Mouse (Mus musculus): Measurements from ENCODE around the gene Uroc1. TPM values are rescaled to one million over a fixed set of nuclear protein-coding genes. Genes with fewer than 3 reads are reported as not detected.

Gene Uroc1
- total and polyA plus RNA-seq, 3 experiments: 0.26 to 1.3 TPM; not detected in 1

DNA sequence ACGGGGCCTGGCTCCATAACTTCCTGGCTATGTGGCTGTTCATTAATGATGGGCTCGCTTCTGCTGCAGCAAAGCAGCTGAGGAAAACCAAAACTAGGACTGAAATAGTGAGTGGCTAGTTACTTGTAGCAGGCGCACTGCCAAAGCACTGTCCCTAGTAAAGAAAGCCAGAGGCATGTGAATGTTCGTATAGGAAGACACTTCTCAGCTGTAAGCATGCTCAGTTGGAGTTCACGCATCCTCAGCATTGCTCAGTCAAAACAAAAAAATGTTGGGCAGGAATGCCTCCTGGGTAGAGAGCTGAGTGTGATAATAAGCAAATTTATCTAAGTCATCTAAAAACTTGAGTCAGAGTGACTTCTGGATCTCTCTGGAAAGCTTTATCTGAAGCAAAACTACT, 25.1 kb downstream of the Uroc1 start:
- peak; percentile 11 for DNase-seq

DNA sequence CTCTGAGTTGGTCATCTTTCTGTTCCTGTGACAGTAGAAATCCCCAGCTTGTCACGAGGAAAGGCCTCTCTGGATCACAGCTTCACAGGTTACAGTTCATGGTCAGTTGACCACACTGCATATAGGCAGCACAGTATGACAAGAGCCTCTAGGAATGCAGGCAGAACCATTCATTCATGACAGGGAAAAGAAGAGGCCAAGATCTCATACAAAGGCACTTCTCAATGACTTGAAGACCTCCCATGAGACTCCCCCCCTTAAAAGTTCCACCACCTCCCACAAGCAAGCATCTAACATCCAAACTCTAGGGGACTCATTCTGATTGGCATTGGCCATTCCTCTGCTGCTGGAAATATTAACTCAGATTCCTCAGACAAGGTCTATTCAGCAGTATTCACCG, 26.4 kb downstream of the Uroc1 start:
- no peak for DNase-seq

DNA sequence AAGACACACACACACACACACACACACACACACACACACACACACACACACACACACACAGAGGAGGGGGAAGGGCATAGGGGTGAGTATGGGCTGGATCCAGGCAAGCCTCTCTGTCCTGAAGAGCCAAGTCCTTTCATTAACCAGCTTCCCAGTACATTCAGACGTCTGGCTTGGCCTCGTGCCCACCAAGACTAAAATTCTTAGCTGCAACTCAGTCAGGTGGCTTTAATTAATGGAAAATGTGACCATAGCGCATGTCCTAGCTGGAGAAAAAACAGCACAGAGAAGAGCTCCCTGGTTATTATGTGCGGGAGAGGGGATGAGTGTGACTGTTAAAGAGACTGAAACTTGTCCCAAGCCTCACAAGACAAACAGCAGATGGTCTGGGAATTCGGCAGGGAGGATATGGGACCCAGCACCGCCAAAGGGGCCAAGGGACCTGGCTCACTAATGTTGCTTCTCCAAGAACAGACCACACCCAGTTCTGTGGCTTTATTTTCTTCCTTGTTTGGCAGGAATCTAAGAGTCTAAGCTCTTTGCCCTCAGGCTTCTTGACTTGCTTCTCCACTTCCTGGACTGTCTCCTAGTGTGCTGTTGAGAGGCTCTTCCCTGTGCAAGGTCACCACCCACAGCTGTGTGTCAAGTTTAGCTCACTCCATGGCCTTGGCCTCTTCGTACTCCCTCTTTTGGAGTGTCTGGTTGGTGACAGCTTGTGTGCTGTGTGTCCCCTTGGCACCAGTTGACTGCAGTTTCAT, 27.1 kb downstream of the Uroc1 start:
- peak; percentile 88 for DNase-seq

DNA sequence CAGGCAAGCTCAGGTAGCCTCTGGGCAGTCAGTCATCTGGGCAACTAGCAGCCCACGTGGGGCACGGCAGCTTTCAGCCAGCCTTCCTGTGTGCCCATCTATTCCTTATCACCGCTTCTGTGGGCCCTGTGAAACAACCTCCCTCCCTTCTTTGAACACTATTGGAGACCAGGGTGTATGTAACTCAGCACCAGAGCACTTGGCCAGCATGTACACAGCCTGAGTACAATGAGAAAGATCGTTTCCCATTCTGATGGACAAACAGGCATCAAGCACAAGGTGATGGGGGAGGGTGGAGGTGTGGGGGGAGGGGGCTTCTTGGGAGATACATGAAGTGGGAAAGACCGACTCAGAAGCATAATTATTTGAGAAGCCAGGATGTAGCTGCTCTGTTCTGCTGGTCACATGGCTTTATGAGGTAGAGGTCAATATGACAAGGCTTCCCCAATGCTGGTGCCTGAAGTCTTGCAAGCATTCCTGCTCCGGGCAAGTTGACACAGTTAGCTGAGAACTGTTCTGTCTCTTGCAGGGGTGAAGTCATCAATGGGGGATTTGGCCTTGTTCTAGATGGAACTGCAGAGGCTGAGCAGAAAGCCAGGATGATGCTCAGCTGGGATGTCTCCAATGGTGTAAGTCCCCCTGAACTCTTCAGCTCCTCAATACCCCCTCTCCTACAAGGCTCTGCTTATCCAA, 28.0 kb downstream of the Uroc1 start:
- DNase-seq: peak; percentile 28

DNA sequence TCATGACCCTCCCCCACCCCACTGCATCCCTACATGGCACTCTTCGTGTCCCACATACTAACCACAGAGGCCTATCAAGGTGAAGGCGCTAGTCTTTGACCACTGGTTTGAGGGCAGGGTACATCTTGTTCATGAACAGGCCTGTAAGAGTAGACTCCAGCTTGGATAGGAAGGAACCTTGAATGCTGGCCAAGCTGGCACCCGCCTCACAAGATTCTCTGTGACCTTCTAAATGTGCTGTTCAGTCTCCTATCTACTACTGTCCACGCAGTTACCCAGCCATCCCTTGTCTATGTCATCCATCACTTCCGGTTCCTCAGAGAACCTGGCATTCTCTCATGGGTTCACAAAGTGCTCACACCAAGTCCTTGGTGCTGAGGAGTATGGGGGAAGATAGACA, 30.2 kb downstream of the Uroc1 start:
- DNase-seq: peak; percentile 78

DNA sequence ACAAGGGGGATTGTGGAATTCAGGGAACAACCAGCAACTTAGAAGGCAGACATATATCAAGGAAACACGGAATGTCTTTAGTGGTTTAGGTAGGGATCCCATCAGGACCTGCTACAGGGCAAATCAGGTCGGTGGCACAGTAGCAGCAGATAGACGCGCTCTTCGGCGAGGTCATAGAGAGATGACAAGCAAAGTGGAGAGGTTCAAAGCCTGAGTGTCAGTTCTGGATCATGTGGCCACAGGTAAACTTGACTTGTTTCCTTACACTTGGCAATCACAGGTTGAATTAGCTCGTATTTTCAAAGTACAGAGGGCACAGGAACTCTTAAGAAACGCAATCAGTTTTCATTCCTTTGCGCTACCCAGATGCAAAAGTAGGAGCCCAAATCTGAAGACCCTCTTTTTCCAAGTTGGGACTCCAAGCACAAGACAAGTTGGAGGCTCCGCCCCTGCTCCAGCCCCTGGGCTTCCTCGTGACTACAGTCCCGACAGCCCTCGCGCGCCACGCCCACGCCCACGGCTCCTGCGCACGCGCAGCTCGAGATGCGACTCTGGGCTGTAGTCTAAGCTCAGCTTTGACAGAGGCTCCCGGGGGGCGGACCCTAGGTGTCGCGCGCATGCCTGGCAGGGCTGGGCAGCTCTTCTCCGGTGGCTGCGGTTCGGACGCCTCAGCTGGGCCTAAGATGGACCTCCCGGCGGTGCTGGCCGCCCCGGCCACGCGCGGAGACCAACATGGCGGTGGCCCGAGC, 36.1 kb downstream of the Uroc1 start, which contains the start of gene Zxdc:
Gene Zxdc, plus strand, starts transcription at position 517 of the 749 bp plus-strand sequence.
- DNase-seq: peak; percentile 100

DNA sequence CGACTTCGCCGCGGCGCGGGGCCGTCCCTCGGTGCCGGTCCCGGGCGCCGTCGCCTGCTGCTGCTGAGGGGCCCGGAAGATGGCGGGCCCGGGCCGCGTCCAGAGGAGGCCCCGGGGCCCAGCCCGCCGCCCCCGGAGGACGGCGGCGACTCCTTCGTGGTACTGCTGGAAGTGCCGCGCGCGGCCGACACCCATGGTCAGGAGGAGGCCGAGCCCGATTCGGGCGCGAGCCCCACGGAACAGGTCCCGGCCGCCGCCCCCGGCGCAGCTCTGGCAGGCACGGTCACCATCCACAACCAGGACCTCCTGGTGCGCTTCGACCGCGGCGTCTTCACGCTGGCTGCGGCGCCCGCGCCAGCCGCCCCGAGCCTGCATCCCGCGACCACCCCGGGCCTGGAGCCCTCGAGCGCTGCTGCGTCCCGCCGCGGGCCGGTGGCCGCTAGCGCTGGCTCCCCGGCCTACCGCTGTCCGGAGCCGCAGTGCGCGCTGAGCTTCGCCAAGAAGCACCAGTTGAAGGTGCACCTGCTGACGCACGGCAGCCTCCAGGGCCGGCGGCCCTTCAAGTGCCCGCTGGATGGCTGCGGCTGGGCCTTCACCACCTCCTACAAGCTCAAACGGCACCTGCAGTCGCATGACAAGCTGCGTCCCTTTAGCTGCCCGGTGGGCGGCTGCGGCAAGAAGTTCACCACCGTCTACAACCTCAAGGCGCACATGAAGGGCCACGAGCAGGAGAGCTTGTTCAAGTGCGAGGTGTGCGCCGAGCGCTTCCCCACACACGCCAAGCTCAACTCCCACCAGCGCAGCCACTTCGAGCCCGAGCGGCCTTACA, 36.9 kb downstream of the Uroc1 start:
- peak; percentile 64 for DNase-seq

DNA sequence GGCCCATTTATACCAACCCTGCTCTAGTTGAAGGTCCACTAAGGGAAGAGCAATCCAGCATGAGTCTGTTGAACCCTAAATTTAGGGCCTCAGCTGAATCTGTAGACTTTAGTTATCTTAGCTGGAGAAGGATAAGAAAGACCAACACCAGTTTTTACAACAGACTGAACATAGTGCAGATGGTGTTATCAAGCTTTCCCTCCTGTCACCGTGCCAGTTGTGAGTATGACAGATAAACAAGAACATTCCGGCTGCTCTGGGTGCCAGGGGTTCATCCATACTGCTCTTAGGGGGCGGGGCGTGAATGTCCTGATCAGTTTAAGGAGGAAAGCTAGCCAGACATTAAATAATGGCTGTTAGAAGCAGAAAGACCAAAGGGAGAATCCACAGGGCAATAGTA, 41.6 kb downstream of the Uroc1 start:
- DNase-seq: no peak

DNA sequence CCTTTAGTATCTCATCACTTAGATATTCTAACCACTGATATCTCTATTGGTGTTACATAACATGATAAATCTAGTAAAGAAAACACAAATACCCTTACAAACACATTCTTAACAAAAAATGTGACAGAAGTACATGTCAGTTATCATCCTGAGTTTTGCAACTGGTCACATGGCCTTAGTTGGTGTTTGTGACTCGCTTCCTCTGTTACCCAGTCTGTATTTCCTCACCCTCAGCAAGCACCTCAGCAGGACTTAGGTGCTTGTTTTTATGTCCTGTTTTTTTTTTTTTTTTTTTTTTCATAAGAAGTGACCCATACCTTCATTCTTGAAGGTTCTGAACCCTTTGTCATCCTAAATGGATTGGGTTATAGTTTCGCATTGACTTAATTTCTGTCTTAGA, 44.6 kb downstream of the Uroc1 start:
- no peak for DNase-seq

DNA sequence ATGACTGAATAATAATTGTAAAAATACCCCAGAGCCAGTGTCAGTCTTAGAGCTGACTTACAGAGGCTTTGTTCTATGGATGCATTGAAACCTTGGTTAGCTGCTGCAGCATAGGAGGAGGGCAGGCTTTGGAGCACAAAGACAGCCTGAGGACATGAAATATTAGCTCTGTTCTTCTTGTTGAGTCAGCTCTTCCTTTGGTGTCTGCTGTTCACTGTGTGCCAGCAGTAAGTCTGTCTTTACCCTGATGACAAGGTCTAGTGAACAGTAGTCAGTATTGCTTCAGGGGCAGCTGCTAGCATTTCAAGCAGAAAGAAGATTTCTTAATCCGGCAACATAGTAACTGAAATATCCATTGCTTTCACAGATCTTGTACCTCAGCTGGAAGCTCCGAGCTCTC, 48.4 kb downstream of the Uroc1 start:
- DNase-seq: peak; percentile 51

DNA sequence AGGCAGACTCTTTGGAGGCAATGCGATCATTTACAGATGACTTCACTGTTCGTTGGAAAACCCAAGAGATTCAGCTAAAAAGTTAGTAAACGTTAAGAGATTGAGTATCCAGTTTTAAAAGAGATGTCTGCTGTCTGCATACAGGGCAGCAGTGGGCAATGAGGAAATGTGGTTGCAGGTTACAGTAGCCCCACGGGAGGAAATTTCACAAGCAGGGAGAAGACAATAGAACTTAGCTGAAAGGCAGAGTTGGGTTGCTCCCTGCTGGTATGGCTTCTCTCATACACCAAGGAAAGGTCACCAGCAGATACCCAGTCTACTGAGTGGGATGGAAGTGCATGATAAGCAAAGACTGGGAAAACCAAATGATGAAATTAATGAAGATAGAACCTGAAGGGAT, 57.5 kb downstream of the Uroc1 start:
- DNase-seq: no peak

DNA sequence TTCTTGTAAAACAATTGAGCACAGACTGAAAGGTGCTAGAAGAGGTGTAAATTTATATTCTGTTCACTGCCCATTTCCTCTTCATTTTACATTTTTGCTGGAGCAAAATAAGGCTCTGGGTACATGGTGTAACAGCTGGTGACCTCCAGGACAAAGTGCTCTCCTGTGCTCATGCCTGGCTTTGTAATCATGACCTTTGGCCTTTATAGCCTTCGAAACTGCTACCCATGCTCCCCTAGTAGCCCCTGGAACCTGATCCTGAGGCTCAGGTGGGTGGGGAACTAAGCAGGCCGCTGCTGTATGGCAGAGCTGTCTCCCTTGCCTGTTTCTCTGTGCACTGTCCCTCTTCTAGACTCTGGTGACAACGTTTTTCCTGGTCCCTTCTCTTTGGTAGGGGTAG, 60.9 kb downstream of the Uroc1 start:
- no peak for DNase-seq

DNA sequence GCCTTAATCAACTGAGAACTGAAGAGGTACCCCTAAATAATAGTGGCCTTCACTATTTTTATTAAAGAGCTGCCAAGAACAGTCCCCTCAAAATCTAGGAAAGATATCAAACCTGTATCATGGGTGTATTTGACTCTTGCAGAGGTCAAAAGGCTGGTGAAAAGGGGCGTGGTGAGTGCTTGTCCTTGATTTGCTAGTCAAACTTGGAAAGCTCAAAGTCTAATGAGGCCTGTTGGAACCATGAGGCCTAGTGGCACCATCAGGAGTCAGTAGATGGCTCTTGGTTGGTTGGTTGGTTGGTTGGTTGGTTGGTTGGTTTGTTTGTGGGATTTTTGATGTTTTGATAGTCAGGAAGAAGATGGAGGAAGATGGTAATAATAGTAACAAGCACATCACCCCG, 62.7 kb downstream of the Uroc1 start:
- no peak for DNase-seq

DNA sequence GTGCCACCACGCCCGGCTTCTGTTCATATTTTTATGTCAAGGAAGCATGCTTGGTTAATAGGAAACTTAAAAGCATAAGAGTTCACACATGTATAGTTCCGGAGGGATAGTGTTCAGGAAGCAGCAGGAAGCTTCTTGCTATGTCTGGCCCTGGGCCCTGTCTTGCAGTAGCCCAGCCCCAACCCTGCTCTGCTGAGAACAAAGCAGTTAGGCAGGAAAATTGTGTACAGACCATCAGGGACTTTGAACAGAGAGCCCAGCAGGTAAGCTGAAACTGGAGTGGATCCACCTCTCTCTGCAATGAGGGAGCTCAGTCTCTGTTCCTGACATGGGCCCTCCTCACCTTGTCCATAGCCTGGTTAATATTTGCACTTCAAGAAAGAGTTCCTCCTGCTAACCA, 64.2 kb downstream of the Uroc1 start:
- DNase-seq: no peak

DNA sequence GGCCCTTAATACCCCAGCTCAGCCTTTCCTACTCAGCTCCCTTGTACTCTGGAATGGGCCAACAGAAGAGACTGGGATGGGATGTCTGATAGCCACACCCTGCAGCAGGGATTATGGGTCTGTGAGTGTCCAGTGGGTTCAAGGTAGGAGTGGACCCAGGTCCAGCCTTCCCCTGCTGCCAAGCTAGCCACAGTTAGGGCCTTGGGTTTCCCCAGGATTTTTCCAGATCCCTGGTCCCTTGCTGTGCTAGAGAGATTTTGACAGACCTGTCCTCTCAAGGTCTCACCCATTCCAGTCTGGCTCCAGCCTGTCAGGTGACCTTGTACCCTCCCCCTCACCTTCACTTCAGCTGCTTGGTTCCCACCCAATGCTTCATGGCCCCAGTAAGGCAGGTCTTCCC, 75.5 kb downstream of the Uroc1 start:
- peak; percentile 25 for DNase-seq

DNA sequence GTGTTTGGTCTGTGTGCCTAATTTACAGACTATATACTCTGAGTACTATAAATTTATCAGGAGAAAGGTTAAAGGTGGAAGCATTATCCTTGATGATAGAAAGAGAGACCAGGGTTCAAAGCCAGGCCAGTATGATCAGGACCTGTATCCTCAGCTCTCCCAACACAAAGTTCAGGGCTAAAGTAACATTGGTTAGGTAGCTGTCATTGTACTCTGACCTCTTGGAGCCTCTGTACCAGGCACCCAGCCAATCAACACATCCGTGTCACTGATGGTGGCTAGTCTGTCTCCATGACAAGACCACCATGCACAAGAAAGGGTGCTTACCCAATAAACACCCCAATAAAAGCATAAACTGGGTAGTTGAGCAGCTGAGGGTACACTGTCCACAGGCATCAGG, 77.9 kb downstream of the Uroc1 start:
- no peak for DNase-seq

DNA sequence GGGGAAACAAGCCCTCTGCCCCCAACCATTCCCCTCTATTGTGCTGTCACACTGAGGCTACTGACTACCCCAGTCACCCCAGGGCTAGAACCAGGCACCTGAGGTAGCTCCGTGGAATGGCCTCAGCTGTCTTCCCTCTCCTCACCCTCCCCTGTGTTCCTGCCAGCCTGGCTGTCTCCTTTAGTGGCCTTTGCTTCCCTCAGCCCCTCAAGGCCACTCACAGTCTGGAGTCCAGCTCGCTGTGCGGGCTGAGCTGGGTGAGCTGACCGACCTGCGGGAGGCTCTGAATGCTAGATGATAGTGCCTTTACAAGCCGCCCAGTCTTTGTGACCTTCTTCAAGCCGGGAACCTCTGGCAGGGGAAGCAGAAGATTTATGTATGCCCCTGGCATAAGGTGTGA, 78.8 kb downstream of the Uroc1 start:
- peak; percentile 63 for DNase-seq

Other genes starting within 250 kb of the Uroc1 start
- not detected for gene Vmn1r50, start 231.9 kb upstream of the Uroc1 start, total RNA-seq (2021)
- gene Vmn1r50, start 231.9 kb upstream of the Uroc1 start, polyA plus RNA-seq (2012; rRNA removed): not detected in 2 replicates
- not detected for gene Vmn1r51, start 210.7 kb upstream of the Uroc1 start, total RNA-seq (2021)
- not detected in 2 replicates for gene Vmn1r51, start 210.7 kb upstream of the Uroc1 start, polyA plus RNA-seq (2012; rRNA removed)
- gene Vmn1r52, start 158.5 kb upstream of the Uroc1 start, total RNA-seq (2021): not detected
- gene Vmn1r52, start 158.5 kb upstream of the Uroc1 start, polyA plus RNA-seq (2012; rRNA removed): not detected in 2 replicates
- not detected for gene V1ra8, start 130.5 kb upstream of the Uroc1 start, total RNA-seq (2021)
- gene V1ra8, start 130.5 kb upstream of the Uroc1 start, polyA plus RNA-seq (2012; rRNA removed): not detected in 2 replicates
- gene Vmn1r53, start 108.8 kb upstream of the Uroc1 start, total RNA-seq (2021): not detected
- gene Vmn1r53, start 108.8 kb upstream of the Uroc1 start, polyA plus RNA-seq (2012; rRNA removed): not detected in 2 replicates
- not detected for gene Vmn1r54, start 87.0 kb upstream of the Uroc1 start, total RNA-seq (2021)
- not detected in 2 replicates for gene Vmn1r54, start 87.0 kb upstream of the Uroc1 start, polyA plus RNA-seq (2012; rRNA removed)
- gene BC048671, start 32.1 kb upstream of the Uroc1 start, total RNA-seq (2021): not detected
- gene BC048671, start 32.1 kb upstream of the Uroc1 start, polyA plus RNA-seq (2012; rRNA removed): not detected in 2 replicates
- gene Chst13, start 8.1 kb upstream of the Uroc1 start, total RNA-seq (2021): not detected
- 0.36 and 0.85 TPM in 2 replicates for gene Chst13, start 8.1 kb upstream of the Uroc1 start, polyA plus RNA-seq (2012; rRNA removed)
- 10 to 100 TPM; 18.8 to 33.4 TPM for gene Zxdc, start 36.2 kb downstream of the Uroc1 start, total RNA-seq (2021)
- gene Zxdc, start 36.2 kb downstream of the Uroc1 start, polyA plus RNA-seq (2012; rRNA removed): 70.1 and 75.8 TPM in 2 replicates
- 1 to 10 TPM in 1 of 2 experiments, under 1 TPM in 1; 0.76 to 1.4 TPM for gene Cfap100, start 95.5 kb downstream of the Uroc1 start, total RNA-seq (2021)
- gene Cfap100, start 95.5 kb downstream of the Uroc1 start, polyA plus RNA-seq (2012; rRNA removed): 0.03 and 0.33 TPM in 2 replicates
- gene Klf15, start 129.3 kb downstream of the Uroc1 start, total RNA-seq (2021): 10 to 100 TPM; 32.6 to 43.7 TPM
- gene Klf15, start 129.3 kb downstream of the Uroc1 start, polyA plus RNA-seq (2012; rRNA removed): 73.8 and 79.8 TPM in 2 replicates
- gene Aldh1l1, start 153.1 kb downstream of the Uroc1 start, total RNA-seq (2021): 100 to 1,000 TPM; 136 to 202 TPM
- 83.4 and 111 TPM in 2 replicates for gene Aldh1l1, start 153.1 kb downstream of the Uroc1 start, polyA plus RNA-seq (2012; rRNA removed)

All from adrenal gland, adult 2 months (tissue).